Mouse (Mus musculus) hindbrain, embryonic 14.5 days (tissue): ENCODE results near the gene Ppt2. TPM values are rescaled to one million over a fixed set of nuclear protein-coding genes. Genes with fewer than 3 reads are reported as not detected.

Experiments used
- ATAC-seq: fragments of 200-750 bp; cut with Nextera tagmentation; 2 replicates; pipeline ENCODE4 v1.8.0; 2017; ENCODE audit warnings: moderate number of reproducible peaks, mild to moderate bottlenecking, moderate TSS enrichment, moderate library complexity; ENCODE audit not compliant: low FRiP score
- DNase-seq: peaks from one replicate; pipeline ENCODE4 v3.0.0-alpha.2; 2015; ENCODE audit warnings: low spot score
- H3K27ac ChIP-seq: fragments of 300-500 bp; sonication (generic); 2 replicates; pipeline ENCODE4 v1.5.1; 2014; ENCODE audit warnings: mild to moderate bottlenecking, moderate library complexity
- H3K27me3 ChIP-seq: fragments of 300-500 bp; sonication (generic); 2 replicates; pipeline ENCODE4 v1.6.1; 2014; ENCODE audit warnings: mild to moderate bottlenecking, low read length, mixed read lengths; ENCODE audit not compliant: control insufficient read depth, insufficient read depth
- H3K36me3 ChIP-seq: fragments of 300-500 bp; sonication (generic); replicated peaks from 2 replicates; pipeline ENCODE4 v1.6.1; 2014; ENCODE audit not compliant: control insufficient read depth, insufficient read depth
- H3K4me1 ChIP-seq: fragments of 300-500 bp; sonication (generic); replicated peaks from 2 replicates; pipeline ENCODE4 v1.6.1; 2014; ENCODE audit warnings: antibody characterized with exemption, low read length, mixed read lengths; ENCODE audit not compliant: control insufficient read depth, insufficient read depth
- H3K4me2 ChIP-seq: fragments of 300-500 bp; sonication (generic); replicated peaks from 2 replicates; pipeline ENCODE4 v1.6.1; 2014; ENCODE audit warnings: mild to moderate bottlenecking, moderate library complexity
- H3K4me3 ChIP-seq: fragments of 300-500 bp; sonication (generic); replicated peaks from 2 replicates; pipeline ENCODE4 v1.5.1; 2014; ENCODE audit warnings: mild to moderate bottlenecking, low read length
- H3K9ac ChIP-seq: fragments of 300-500 bp; sonication (generic); 2 replicates; pipeline ENCODE4 v1.6.1; 2014
- H3K9me3 ChIP-seq: fragments of 300-500 bp; sonication (generic); 2 replicates; pipeline ENCODE4 v1.6.1; 2016; ENCODE audit warnings: low read length; ENCODE audit not compliant: control insufficient read depth
- WGBS: fragments of 180-500 bp; shearing (Covaris S2); extraction: QIAGEN DNeasy Blood & Tissue Kit; methylation state at CpG from one replicate; pipeline ENCODE4 v1.1.7; 2014; 5-methylcytosine and 5-hydroxymethylcytosine counted together
- polyA plus RNA-seq: library from polyadenylated mRNA; unstranded; fragments of >200 nt; fragmentation: Nextera tagmentation; extraction: Ambion mirVana; gene quantifications from 2 replicates; pipeline ENCODE4 v1.2.1, GENCODE M21; 2014

Gene Ppt2
- polyA plus RNA-seq = 22.2 and 25.4 TPM in 2 replicates

DNA sequence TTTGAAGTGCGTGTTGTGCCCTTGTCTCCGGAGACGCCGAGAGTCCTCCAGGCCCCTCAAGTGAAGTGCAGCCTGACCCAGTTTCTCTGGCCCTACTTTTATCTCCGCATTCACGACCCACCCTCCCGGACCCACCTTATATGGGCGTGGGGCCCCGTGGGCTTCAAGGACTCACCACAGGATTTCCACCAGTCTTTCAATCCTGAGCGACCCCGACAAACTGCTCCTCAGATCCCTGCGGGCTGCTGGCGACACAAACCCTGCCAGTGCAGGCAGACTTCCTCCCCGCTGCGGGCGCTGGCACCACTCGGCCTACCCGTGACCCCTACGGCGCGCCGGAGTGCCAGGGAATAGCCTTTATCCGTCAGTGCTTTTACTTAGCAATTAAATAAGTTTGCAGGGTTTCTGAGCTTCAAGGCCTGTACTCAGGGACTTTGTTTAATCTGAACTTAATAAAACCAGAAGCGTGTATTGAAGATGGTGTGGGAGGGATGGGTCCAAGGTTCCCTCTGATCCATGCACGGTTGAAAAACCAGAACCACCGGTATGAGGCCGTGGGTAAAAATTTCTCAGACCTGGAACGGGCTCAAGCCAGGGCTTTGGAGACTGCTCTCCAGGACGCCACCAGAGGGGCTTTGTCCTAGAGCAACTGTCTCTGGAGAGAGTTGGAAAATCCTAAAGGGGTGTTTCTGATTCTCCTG, at the start of gene Ppt2:
Gene Ppt2, minus strand, starts transcription at position 568 of the 701 bp plus-strand sequence.
- Histone ChIP-seq H3K4me3 (peak within 1 kb of the TSS; percentile 74), H3K4me1 (peaks cover 46% of the 10 kb centered on the region), H3K4me2 (peak within 1 kb of the TSS; percentile 85), H3K27ac (peak within 1 kb of the TSS; percentile 90), H3K9ac (peak within 1 kb of the TSS; percentile 72), H3K36me3 (peaks cover 17% of the 10 kb centered on the region), H3K27me3 (peaks cover 23% of the 10 kb centered on the region), H3K9me3 (no peaks in the 10 kb centered on the region)
- peak; percentile 9; the same call in 1 of the 2 replicates for ATAC-seq
- WGBS = 5% methylated on average over 29 of the region's 29 CpGs
- no peak for DNase-seq

DNA sequence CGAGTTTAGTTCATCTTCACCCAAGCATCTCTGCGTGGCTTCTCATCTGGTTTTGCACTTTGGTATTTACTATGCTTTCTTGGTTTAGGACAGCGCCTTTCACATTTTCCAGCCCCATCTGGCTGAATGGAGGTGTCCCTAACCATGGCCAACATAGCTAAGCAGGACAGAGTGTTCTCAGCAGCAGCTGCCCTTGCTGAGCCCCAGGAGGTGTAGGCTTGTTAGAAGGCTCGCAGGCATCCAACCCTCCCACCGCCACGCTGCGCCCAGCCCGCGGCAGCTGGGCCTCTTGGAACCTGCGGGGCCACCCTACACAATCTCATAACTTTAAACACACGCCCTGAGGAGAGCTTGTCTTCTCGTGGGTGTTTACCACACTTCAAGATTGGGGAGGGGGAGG, 48.4 kb upstream of the Ppt2 start:
- Histone ChIP-seq H3K9me3 (no peaks in the 10 kb centered on the region), H3K4me3 (no peak overlapping the region), H3K4me2 (no peak overlapping the region), H3K4me1 (peaks cover 8% of the 10 kb centered on the region), H3K27ac (no peak overlapping the region), H3K27me3 (peaks cover 25% of the 10 kb centered on the region), H3K9ac (no peak overlapping the region), H3K36me3 (no peaks in the 10 kb centered on the region)
- DNase-seq = no peak
- ATAC-seq = no peak
- WGBS = 83% methylated on average over 12 of the region's 12 CpGs

GRCm38 (mm10) chr17:34676093-34676460, 47.8 kb upstream of the Ppt2 start:
- Histone ChIP-seq H3K27ac (no peak overlapping the region), H3K9ac (no peak overlapping the region), H3K9me3 (no peaks in the 10 kb centered on the region), H3K36me3 (no peaks in the 10 kb centered on the region), H3K4me1 (peaks cover 13% of the 10 kb centered on the region), H3K27me3 (peaks cover 31% of the 10 kb centered on the region), H3K4me3 (no peak overlapping the region), H3K4me2 (no peak overlapping the region)
- 84% methylated on average over 6 of the region's 6 CpGs for WGBS
- no peak for DNase-seq
- ATAC-seq = no peak

GRCm38 (mm10) chr17:34675205-34676092, 47.1 kb upstream of the Ppt2 start:
- ATAC-seq = no peak
- Histone ChIP-seq H3K36me3 (no peaks in the 10 kb centered on the region), H3K9ac (no peak overlapping the region), H3K4me3 (no peak overlapping the region), H3K4me2 (no peak overlapping the region), H3K27ac (no peak overlapping the region), H3K4me1 (peaks cover 13% of the 10 kb centered on the region), H3K9me3 (no peaks in the 10 kb centered on the region), H3K27me3 (peaks cover 37% of the 10 kb centered on the region)
- no peak for DNase-seq
- WGBS = 79% methylated on average over 13 of the region's 13 CpGs

DNA sequence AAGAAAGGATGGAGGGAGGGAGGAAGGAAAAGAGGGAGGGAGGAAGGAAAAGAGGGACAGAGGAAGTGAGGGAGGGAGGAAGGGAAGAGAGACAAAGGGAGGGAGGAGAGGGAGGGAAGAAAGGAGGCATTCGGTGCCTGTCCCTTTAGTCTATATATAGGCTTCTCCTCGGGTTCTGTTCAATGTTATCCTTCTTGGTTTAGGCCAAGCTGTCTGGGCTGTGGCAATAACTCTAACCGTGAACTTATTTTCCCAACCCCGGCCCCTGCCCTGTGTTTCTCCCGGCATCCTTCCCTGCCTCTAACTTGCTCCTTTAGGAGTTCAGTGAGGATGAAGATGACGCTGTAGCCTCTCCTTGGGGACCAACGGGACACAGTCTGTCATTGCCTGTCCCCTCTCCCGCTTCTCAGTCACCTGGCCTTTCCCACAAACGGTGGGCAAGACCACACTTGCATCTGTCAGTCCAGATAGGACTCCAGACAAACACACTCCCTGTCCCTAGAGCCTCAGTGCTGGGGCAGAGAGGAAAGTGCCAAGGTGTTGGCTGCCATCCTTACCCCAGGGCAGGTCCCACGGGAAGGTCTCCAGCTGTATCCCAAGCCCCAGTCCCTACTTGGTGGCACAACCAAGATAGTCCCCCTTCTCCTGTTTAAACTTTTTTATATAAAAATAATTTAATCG, 46.4 kb upstream of the Ppt2 start:
- Histone ChIP-seq H3K4me2 (no peak overlapping the region), H3K9ac (no peak overlapping the region), H3K27me3 (peaks cover 45% of the 10 kb centered on the region), H3K27ac (no peak overlapping the region), H3K4me1 (peaks cover 13% of the 10 kb centered on the region), H3K4me3 (no peak overlapping the region), H3K36me3 (no peaks in the 10 kb centered on the region), H3K9me3 (no peaks in the 10 kb centered on the region)
- 69% methylated on average over 11 of the region's 11 CpGs for WGBS
- no peak for DNase-seq
- ATAC-seq = no peak

GRCm38 (mm10) chr17:34673139-34673538, 44.8 kb upstream of the Ppt2 start:
- H3K4me3 ChIP-seq = no peak overlapping the region
- H3K36me3 ChIP-seq = no peaks in the 10 kb centered on the region
- H3K27ac ChIP-seq = no peak overlapping the region
- DNase-seq (no peak), ATAC-seq (no peak)
- no peak overlapping the region for H3K9ac ChIP-seq
- H3K9me3 ChIP-seq = no peaks in the 10 kb centered on the region
- H3K27me3 ChIP-seq = peaks cover 46% of the 10 kb centered on the region
- peaks cover 13% of the 10 kb centered on the region for H3K4me1 ChIP-seq
- 85% methylated on average over 7 of the region's 7 CpGs for WGBS
- no peak overlapping the region for H3K4me2 ChIP-seq

DNA sequence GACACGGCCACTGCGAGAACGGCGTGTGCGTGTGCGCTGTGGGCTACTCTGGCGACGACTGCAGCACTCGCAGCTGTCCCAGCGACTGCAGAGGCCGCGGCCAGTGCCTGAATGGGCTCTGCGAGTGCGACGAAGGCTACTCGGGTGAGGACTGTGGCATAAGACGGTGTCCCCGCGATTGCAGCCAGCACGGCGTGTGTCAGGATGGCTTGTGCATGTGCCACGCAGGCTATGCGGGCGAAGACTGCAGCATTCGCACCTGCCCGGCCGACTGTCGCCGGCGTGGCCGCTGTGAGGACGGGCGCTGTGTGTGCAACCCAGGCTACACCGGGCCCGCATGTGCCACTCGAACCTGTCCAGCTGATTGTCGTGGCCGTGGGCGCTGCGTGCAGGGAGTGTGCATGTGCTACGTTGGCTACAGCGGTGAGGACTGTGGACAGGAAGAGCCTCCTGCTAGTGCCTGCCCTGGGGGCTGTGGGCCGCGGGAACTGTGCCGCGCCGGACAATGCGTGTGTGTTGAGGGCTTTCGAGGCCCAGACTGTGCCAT, 44.0 kb upstream of the Ppt2 start:
- Histone ChIP-seq H3K9me3 (no peaks in the 10 kb centered on the region), H3K4me2 (peak overlapping the region; percentile 67), H3K4me1 (peaks cover 13% of the 10 kb centered on the region), H3K27me3 (peaks cover 46% of the 10 kb centered on the region), H3K36me3 (no peaks in the 10 kb centered on the region), H3K4me3 (peak overlapping the region; percentile 36), H3K9ac (peak overlapping the region; percentile 53), H3K27ac (no peak overlapping the region)
- ATAC-seq (no peak), DNase-seq (no peak)
- WGBS = 36% methylated on average over 49 of the region's 49 CpGs

- Histone ChIP-seq H3K27ac (no peak overlapping the region), H3K27me3 (peaks cover 46% of the 10 kb centered on the region), H3K36me3 (no peaks in the 10 kb centered on the region), H3K9me3 (no peaks in the 10 kb centered on the region), H3K4me3 (peak overlapping the region; percentile 36), H3K9ac (peak overlapping the region; percentile 53), H3K4me2 (peak overlapping the region; percentile 67), H3K4me1 (peaks cover 13% of the 10 kb centered on the region)
- WGBS = 9% methylated on average over 93 of the region's 93 CpGs
- no peak for DNase-seq
- ATAC-seq = peak; percentile 32; the same call in 1 of the 2 replicates
Observed at GRCm38 (mm10) chr17:34671151-34672066, 43.1 kb upstream of the Ppt2 start.
